Mouse (Mus musculus) forebrain, postnatal 0 days (tissue): ENCODE results near the gene Cyth4. TPM values are rescaled to one million over a fixed set of nuclear protein-coding genes. Genes with fewer than 3 reads are reported as not detected.

ENCODE experiments used
- ATAC-seq: fragments of 200-750 bp; cut with Nextera tagmentation; 2 replicates; pipeline ENCODE4 v1.8.0; 2017; ENCODE audit warnings: mild to moderate bottlenecking, moderate library complexity
- DNase-seq: peaks from one replicate; pipeline ENCODE4 v3.0.0-alpha.2; 2015
- H3K27ac ChIP-seq: fragments of 300-500 bp; sonication (generic); 2 replicates; pipeline ENCODE4 v1.5.1; 2014; ENCODE audit warnings: low read depth, mild to moderate bottlenecking, antibody characterized with exemption, low read length, moderate library complexity, mixed read lengths
- H3K27me3 ChIP-seq: fragments of 300-500 bp; sonication (generic); 2 replicates; pipeline ENCODE4 v1.6.1; 2014; ENCODE audit warnings: mild to moderate bottlenecking, low read length, mixed read lengths; ENCODE audit not compliant: insufficient read depth
- H3K36me3 ChIP-seq: fragments of 300-500 bp; sonication (generic); 2 replicates; pipeline ENCODE4 v1.6.1; 2014; ENCODE audit warnings: mild to moderate bottlenecking, moderate library complexity; ENCODE audit not compliant: insufficient read depth
- H3K4me1 ChIP-seq: fragments of 300-500 bp; sonication (generic); 2 replicates; pipeline ENCODE4 v1.6.1; 2014; ENCODE audit warnings: antibody characterized with exemption; ENCODE audit not compliant: insufficient read depth
- H3K4me2 ChIP-seq: fragments of 300-500 bp; sonication (generic); 2 replicates; pipeline ENCODE4 v1.6.1; 2014; ENCODE audit warnings: low read depth, mild to moderate bottlenecking, moderate library complexity
- H3K4me3 ChIP-seq: fragments of 300-500 bp; sonication (generic); 2 replicates; pipeline ENCODE4 v1.5.1; 2014; ENCODE audit warnings: low read depth, low read length, mixed read lengths
- H3K9ac ChIP-seq: fragments of 300-500 bp; sonication (generic); 2 replicates; pipeline ENCODE4 v1.6.1; 2014; ENCODE audit warnings: mild to moderate bottlenecking
- H3K9me3 ChIP-seq: fragments of 300-500 bp; sonication (generic); 2 replicates; pipeline ENCODE4 v1.6.1; 2016; ENCODE audit warnings: low read length
- CTCF ChIP-seq: sonication (generic); IDR thresholded peaks from 2 replicates; pipeline ENCODE4 v1.5.1; 2016; ENCODE audit warnings: antibody characterized with exemption, control low read depth, low read depth
- WGBS: fragments of 180-500 bp; shearing (Covaris S2); extraction: QIAGEN DNeasy Blood & Tissue Kit; methylation state at CpG from one replicate; pipeline ENCODE4 v1.1.7; 2014; 5-methylcytosine and 5-hydroxymethylcytosine counted together
- polyA plus RNA-seq: library from polyadenylated mRNA; unstranded; fragments of >200 nt; fragmentation: Nextera tagmentation; extraction: Ambion mirVana; gene quantifications from 2 replicates; pipeline ENCODE4 v1.2.1, GENCODE M21; 2015
- total RNA-seq: library from RNA; depleted of rRNA; stranded (reverse); fragments of >200 nt; gene quantifications from 2 replicates; pipeline ENCODE4 v1.2.3, GENCODE M21; 2014

The Cyth4 gene
- total and polyA plus RNA-seq, 2 experiments from 2014 or later = 5.5 to 9.8 TPM

DNA sequence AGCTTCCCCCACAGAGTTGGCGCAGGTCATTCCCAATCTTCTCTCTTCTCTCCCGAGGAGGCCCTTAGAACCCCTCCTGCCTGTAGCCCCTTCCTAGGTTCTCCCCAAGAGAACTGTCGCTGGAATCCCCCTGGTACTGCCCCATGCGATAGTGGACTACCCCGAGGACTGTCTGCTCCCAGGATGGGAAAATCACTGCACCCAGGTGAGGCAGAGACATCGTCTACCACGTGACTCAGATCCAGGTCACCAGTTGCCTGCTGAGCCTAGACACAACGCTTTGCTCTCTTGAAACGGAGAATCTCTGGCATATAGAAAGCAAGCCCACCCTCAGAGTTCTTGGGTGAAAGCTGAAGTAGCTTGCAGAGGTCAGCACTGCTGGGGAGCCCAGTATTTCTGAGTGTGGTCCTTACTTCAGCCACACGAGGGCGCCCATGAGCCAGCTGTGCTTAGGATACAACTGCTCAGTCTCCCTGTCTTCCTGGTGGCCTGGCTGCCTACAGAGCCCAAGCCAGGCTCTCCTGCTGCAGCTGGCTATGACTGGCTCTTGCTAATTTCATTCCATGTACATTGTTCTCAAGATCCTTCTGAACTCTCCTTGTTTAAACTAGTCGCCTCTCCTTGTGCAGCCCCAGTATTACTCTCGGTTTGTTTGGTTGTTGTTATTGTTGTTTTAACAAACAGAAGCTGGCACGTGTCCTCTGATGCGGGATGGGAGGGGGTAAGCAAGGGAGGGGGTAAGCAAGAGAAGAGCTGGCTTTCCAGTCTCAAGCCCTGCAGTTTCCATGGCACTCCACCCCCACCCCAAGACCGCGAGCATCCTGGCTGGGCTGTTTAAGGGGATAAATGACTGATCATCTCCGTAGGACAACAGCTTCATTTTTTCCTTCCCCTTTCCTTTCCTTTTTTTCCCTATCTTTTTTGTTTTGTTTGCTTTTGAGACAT, 9.5 kb upstream of the Cyth4 start:
- Histone ChIP-seq H3K27me3 (no peaks in the 10 kb centered on the region), H3K4me1 (no peaks in the 10 kb centered on the region; the same call in 1 of the 2 replicates), H3K36me3 (no peaks in the 10 kb centered on the region), H3K9me3 (no peaks in the 10 kb centered on the region), H3K27ac (0 out of 2 replicates have a peak overlapping the region, but pooled peaks have one; percentile 40), H3K4me3 (no peak overlapping the region), H3K9ac (no peak overlapping the region), H3K4me2 (no peak overlapping the region)
- DNase-seq (peak; percentile 90), ATAC-seq (peak; percentile 95)
- peak; percentile 97 for TF ChIP-seq CTCF
- WGBS = 47% methylated on average over 18 of the region's 18 CpGs

DNA sequence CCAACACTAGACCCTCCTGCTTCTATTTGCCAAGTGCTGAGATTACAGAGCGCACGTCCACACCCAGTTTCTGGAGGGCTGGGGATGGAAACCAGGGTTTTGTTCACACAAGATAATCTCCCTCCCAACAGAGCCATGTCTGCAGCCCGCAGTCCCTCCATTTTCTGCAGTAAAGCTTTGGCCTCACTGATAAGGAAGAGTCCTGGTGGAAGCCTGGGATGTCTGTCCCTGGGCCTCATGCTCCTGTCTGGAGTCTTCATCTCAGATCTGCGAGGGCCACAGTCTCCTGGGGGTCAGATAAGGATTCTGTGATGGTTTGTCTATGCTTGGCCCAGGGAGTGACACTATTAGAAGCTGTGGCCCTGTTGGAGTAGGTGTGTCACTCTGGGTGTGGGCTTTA, 8.8 kb upstream of the Cyth4 start:
- H3K4me2 ChIP-seq = no peak overlapping the region
- no peak for ATAC-seq
- H3K4me1 ChIP-seq = no peaks in the 10 kb centered on the region; the same call in 1 of the 2 replicates
- no peak for DNase-seq
- H3K9ac ChIP-seq = no peak overlapping the region
- H3K27ac ChIP-seq = no peak overlapping the region
- no peaks in the 10 kb centered on the region for H3K9me3 ChIP-seq
- no peak overlapping the region for H3K4me3 ChIP-seq
- TF ChIP-seq CTCF = no peak
- no peaks in the 10 kb centered on the region for H3K36me3 ChIP-seq
- WGBS = 88% methylated on average over 4 of the region's 4 CpGs
- no peaks in the 10 kb centered on the region for H3K27me3 ChIP-seq

DNA sequence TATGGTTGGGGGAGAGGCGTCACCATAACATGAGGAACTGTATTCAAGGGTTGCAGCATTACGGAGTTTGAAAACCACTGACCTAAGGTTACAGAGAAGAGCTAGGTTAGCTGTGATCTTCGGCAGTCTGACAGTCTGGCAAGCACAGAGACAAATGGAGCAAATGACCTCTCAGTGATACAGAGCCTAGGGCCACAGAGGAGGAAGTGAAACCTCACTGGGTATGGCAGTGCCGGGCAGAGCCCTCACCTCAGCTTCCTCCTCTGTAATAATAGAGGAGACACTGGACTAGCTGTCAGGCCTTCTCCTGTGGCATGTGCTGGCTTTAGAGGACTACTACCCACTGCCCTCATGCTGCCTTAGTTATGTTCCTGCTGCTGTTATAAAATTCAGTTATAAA, 7.9 kb upstream of the Cyth4 start:
- WGBS = 95% methylated on average over 4 of the region's 4 CpGs
- Histone ChIP-seq H3K4me2 (no peak overlapping the region), H3K27ac (no peak overlapping the region), H3K36me3 (no peaks in the 10 kb centered on the region), H3K4me3 (no peak overlapping the region), H3K9ac (no peak overlapping the region), H3K9me3 (no peaks in the 10 kb centered on the region), H3K4me1 (no peaks in the 10 kb centered on the region; the same call in 1 of the 2 replicates), H3K27me3 (no peaks in the 10 kb centered on the region)
- TF ChIP-seq CTCF = no peak
- DNase-seq (no peak), ATAC-seq (no peak)

DNA sequence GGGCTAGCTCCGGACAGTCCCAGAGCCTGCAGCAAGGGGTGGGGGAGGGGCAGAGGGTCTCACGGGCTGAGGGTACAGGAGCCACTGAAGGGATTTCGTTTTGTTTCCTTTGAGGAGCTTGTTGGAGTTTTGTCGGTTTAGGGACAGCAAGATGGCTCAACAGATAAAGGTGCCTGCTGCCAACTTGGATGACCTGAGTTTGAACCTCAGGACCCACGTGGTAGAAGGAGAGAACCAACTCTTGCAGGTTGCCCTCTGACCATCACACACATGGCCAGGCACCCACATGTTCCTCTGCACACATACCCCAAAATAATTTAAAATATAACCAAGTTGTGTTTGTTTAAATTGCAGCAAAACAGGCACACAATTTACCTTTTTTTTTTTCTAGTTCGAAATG, 6.9 kb upstream of the Cyth4 start:
- Histone ChIP-seq H3K27ac (no peak overlapping the region), H3K9ac (no peak overlapping the region), H3K4me3 (no peak overlapping the region), H3K36me3 (no peaks in the 10 kb centered on the region), H3K9me3 (no peaks in the 10 kb centered on the region), H3K27me3 (no peaks in the 10 kb centered on the region), H3K4me2 (no peak overlapping the region), H3K4me1 (no peaks in the 10 kb centered on the region; the same call in 1 of the 2 replicates)
- ATAC-seq (no peak), DNase-seq (no peak)
- 86% methylated on average over 6 of the region's 6 CpGs for WGBS
- no peak for TF ChIP-seq CTCF

DNA sequence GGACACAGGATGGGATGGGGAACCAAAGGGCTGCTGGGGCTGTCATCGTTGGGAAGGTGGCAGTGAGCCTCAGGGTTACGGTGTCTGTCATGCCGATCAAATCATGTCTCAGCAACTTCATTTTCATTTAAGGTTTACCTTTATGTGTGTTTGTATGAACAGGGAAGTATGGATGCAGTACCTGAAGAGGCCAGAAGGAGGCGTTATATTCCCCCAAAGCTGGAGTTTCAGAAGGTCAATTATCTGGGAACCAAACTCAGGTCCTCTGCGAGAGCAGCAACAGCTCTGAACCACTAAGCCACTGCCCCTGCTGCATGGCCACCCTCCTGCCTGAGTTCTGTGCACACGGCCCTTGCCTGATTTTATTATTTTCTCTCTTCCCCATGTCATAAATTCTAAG, 6.1 kb upstream of the Cyth4 start:
- Histone ChIP-seq H3K27ac (no peak overlapping the region), H3K9me3 (no peaks in the 10 kb centered on the region), H3K4me2 (no peak overlapping the region), H3K36me3 (no peaks in the 10 kb centered on the region), H3K27me3 (no peaks in the 10 kb centered on the region), H3K4me3 (no peak overlapping the region), H3K9ac (no peak overlapping the region), H3K4me1 (no peaks in the 10 kb centered on the region; the same call in 1 of the 2 replicates)
- 81% methylated on average over 6 of the region's 6 CpGs for WGBS
- ATAC-seq (no peak), DNase-seq (no peak)
- no peak; the same call in 1 of the 2 replicates for TF ChIP-seq CTCF

DNA sequence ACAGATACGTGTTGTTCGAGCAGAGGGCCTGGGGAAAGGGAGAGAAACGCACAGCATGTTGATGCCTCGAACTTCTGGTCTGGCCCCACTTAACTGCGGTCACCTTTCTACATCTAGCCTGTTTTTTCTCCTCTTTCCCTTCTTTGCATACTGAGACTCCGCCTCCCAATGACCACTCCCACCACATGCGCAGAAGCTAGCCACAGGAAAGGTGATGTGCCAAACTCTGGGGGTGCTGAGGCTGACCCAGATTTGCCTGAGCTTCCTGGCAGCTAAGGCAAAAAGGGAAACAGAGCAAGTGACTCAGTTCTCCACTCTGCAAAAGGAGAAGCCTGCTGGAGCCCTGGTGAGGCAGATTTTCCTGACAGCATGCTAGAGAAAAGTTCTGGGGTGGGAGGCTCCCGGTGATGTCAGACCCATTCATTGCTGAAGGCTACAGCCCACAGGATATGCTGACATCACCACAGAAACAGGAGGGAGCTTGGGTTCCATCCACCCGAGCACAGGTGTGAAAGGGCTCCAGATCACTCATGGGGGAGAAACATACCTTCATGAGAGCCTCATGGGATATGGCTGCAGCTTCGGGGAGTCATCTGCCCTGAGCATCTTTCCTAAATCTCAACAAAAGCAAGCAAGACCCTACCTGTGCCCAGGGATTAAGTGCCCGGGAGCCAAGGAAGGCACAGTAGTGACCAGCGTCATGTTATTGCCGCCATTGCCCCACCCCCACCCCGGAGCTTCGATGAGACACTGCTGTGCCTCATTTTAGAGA, 5.0 kb upstream of the Cyth4 start:
- WGBS = 72% methylated on average over 15 of the region's 15 CpGs
- Histone ChIP-seq H3K9ac (no peak overlapping the region), H3K36me3 (no peaks in the 10 kb centered on the region), H3K9me3 (no peaks in the 10 kb centered on the region), H3K27ac (no peak overlapping the region), H3K4me1 (no peaks in the 10 kb centered on the region; the same call in 1 of the 2 replicates), H3K4me3 (no peak overlapping the region), H3K4me2 (no peak overlapping the region), H3K27me3 (no peaks in the 10 kb centered on the region)
- TF ChIP-seq CTCF = no peak
- ATAC-seq = no peak
- no peak for DNase-seq

DNA sequence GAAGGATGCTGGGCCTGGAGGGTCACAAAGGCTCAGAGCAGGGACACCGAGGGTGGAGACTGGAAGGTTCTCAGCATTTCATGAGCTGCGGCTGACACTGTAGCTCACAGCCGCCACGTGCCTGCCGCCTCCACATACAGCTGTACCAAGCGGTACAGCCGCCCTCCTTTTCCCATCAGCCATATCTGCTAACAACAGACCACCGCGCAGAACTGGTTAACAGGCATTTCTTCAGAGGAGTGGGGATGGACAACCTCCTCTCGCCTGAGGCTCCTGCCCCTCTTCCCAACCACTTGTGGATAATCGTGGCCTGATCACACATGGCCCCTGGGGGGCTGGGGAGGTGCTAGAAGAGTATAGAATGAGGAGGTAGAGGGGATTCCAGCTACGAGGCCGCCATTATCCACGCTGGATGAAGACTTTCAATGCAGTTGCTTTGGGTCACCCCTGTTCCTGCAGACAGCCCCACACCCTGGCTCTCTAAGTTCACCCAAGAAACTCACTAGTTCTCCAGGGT, 4.3 kb upstream of the Cyth4 start:
- no peak for TF ChIP-seq CTCF
- H3K27ac ChIP-seq = no peak overlapping the region
- H3K4me3 ChIP-seq = no peak overlapping the region
- H3K4me2 ChIP-seq = no peak overlapping the region
- no peaks in the 10 kb centered on the region for H3K36me3 ChIP-seq
- ATAC-seq (no peak), DNase-seq (no peak)
- no peak overlapping the region for H3K9ac ChIP-seq
- WGBS = 78% methylated on average over 14 of the region's 14 CpGs
- H3K4me1 ChIP-seq = no peaks in the 10 kb centered on the region; the same call in 1 of the 2 replicates
- H3K9me3 ChIP-seq = no peaks in the 10 kb centered on the region
- no peaks in the 10 kb centered on the region for H3K27me3 ChIP-seq
